7 mouse cellular contexts compared by ENCODE assay signal in genomic region chr17:57248771-57249170, GRCm38 (mm10). TPM values are rescaled to one million over a fixed set of nuclear protein-coding genes. Genes with fewer than 3 reads are reported as not detected.
DNase-seq lines count a peak whose midpoint lies in the region; ATAC-seq lines count a peak whose summit lies in the region.

No protein-coding gene starts in this region.

- WGBS in embryonic facial prominence, embryonic 13.5 days = 6% methylated on average over 13 of the region's 13 CpGs
- 8% methylated on average over 13 of the region's 13 CpGs for WGBS in hindbrain, embryonic 15.5 days
- WGBS in lung, embryonic 16.5 days = 8% methylated on average over 13 of the region's 13 CpGs

- peaks cover 24% of the 10 kb centered on the region for H3K36me3 ChIP-seq in embryonic facial prominence, embryonic 13.5 days
- no peaks in the 10 kb centered on the region for H3K36me3 ChIP-seq in hindbrain, embryonic 15.5 days
- H3K36me3 ChIP-seq in lung, embryonic 16.5 days (ENCODE audit: control insufficient read depth, insufficient read depth, low read length) = peaks cover 3% of the 10 kb centered on the region; the same call in 1 of the 2 replicates

- H3K9me3 ChIP-seq in embryonic facial prominence, embryonic 13.5 days = no peaks in the 10 kb centered on the region
- H3K9me3 ChIP-seq in hindbrain, embryonic 15.5 days = no peaks in the 10 kb centered on the region
- H3K9me3 ChIP-seq in lung, embryonic 16.5 days (ENCODE audit: control insufficient read depth, low read length) = no peaks in the 10 kb centered on the region

- peaks cover 27% of the 10 kb centered on the region for H3K4me1 ChIP-seq in embryonic facial prominence, embryonic 13.5 days
- H3K4me1 ChIP-seq in hindbrain, embryonic 15.5 days (replicated peaks) = peaks cover 40% of the 10 kb centered on the region
- H3K4me1 ChIP-seq in lung, embryonic 16.5 days (replicated peaks; ENCODE audit: control insufficient read depth, insufficient read depth, low read length) = peaks cover 20% of the 10 kb centered on the region

- H3K27ac ChIP-seq in embryonic facial prominence, embryonic 13.5 days = peak overlapping the region; percentile 89
- peak overlapping the region; percentile 85 for H3K27ac ChIP-seq in hindbrain, embryonic 15.5 days (replicated peaks)
- H3K27ac ChIP-seq in lung, embryonic 16.5 days (ENCODE audit: low read length) = peak overlapping the region; percentile 95

- H3K27me3 ChIP-seq in embryonic facial prominence, embryonic 13.5 days = no peaks in the 10 kb centered on the region
- no peaks in the 10 kb centered on the region for H3K27me3 ChIP-seq in hindbrain, embryonic 15.5 days
- H3K27me3 ChIP-seq in lung, embryonic 16.5 days (ENCODE audit: control insufficient read depth, insufficient read depth, low read depth, low read length) = no peaks in the 10 kb centered on the region

- H3K4me3 ChIP-seq in embryonic facial prominence, embryonic 13.5 days = peak overlapping the region; percentile 68
- H3K4me3 ChIP-seq in hindbrain, embryonic 15.5 days = peak overlapping the region; percentile 68
- H3K4me3 ChIP-seq in lung, embryonic 16.5 days (ENCODE audit: low read length) = peak overlapping the region; percentile 76

- peak; percentile 18 for DNase-seq in ovary, postnatal 36 days (ENCODE audit: low spot score)
- no peak for DNase-seq in ovary, postnatal 14 days (ENCODE audit: low spot score)
- peak; percentile 43 for DNase-seq in thymus, postnatal 14 days
- no peak for DNase-seq in urinary bladder, postnatal 10 days (ENCODE audit: low spot score)

- H3K9ac ChIP-seq in embryonic facial prominence, embryonic 13.5 days = peak overlapping the region; percentile 82
- peak overlapping the region; percentile 48 for H3K9ac ChIP-seq in hindbrain, embryonic 15.5 days
- peak overlapping the region; percentile 57 for H3K9ac ChIP-seq in lung, embryonic 16.5 days (ENCODE audit: low read length)

- ATAC-seq in embryonic facial prominence, embryonic 13.5 days (ENCODE audit: insufficient number of reproducible peaks, insufficient read depth, low FRiP score, low TSS enrichment, low read depth) = no peak
- ATAC-seq in hindbrain, embryonic 15.5 days (ENCODE audit: low FRiP score, low read depth) = no peak
- ATAC-seq in lung, embryonic 16.5 days (ENCODE audit: low read depth) = no peak

- H3K4me2 ChIP-seq in embryonic facial prominence, embryonic 13.5 days = peak overlapping the region; percentile 95
- peak overlapping the region; percentile 83 for H3K4me2 ChIP-seq in hindbrain, embryonic 15.5 days
- H3K4me2 ChIP-seq in lung, embryonic 16.5 days (ENCODE audit: low read depth, low read length) = peak overlapping the region; percentile 94

RNA-seq across cellular contexts. Expression of gene Trip10, which starts 0.5 kb away (rescaled TPM):
- polyA plus RNA-seq in embryonic facial prominence, embryonic 13.5 days (2015; fragmentation: Nextera tagmentation; extraction: Ambion mirVana) = 38.1 and 41.5 TPM in 2 replicates
- 10.4 and 11.6 TPM in 2 replicates for polyA plus RNA-seq in hindbrain, embryonic 15.5 days (2015; fragmentation: Nextera tagmentation; extraction: Ambion mirVana)
- 53.1 and 54.1 TPM in 2 replicates for polyA plus RNA-seq in lung, embryonic 16.5 days (2015; fragmentation: Nextera tagmentation; extraction: Ambion mirVana)

RNA-seq across cellular contexts. Expression of gene Gpr108, which starts 0.5 kb away (rescaled TPM):
- 31.6 and 33.1 TPM in 2 replicates for polyA plus RNA-seq in embryonic facial prominence, embryonic 13.5 days (2015; fragmentation: Nextera tagmentation; extraction: Ambion mirVana)
- 22.3 and 24.0 TPM in 2 replicates for polyA plus RNA-seq in hindbrain, embryonic 15.5 days (2015; fragmentation: Nextera tagmentation; extraction: Ambion mirVana)
- 41.0 and 44.2 TPM in 2 replicates for polyA plus RNA-seq in lung, embryonic 16.5 days (2015; fragmentation: Nextera tagmentation; extraction: Ambion mirVana)

RNA-seq across cellular contexts. Expression of gene C3, which starts 20.8 kb away (rescaled TPM):
- polyA plus RNA-seq in embryonic facial prominence, embryonic 13.5 days (2015; fragmentation: Nextera tagmentation; extraction: Ambion mirVana) = 0.13 and 4.8 TPM in 2 replicates
- polyA plus RNA-seq in hindbrain, embryonic 15.5 days (2015; fragmentation: Nextera tagmentation; extraction: Ambion mirVana) = 1.2 and 1.9 TPM in 2 replicates
- 3.2 and 8.4 TPM in 2 replicates for polyA plus RNA-seq in lung, embryonic 16.5 days (2015; fragmentation: Nextera tagmentation; extraction: Ambion mirVana)

RNA-seq across cellular contexts. Expression of gene Vav1, which starts 30.1 kb away (rescaled TPM):
- 2.6 and 2.9 TPM in 2 replicates for polyA plus RNA-seq in embryonic facial prominence, embryonic 13.5 days (2015; fragmentation: Nextera tagmentation; extraction: Ambion mirVana)
- 1.7 and 1.8 TPM in 2 replicates for polyA plus RNA-seq in hindbrain, embryonic 15.5 days (2015; fragmentation: Nextera tagmentation; extraction: Ambion mirVana)
- polyA plus RNA-seq in lung, embryonic 16.5 days (2015; fragmentation: Nextera tagmentation; extraction: Ambion mirVana) = 3.9 and 6.4 TPM in 2 replicates

RNA-seq across cellular contexts. Expression of gene Tnfsf14, which starts 54.8 kb away (rescaled TPM):
- 0.18 TPM in 1 of 2 replicates, not detected in the other for polyA plus RNA-seq in embryonic facial prominence, embryonic 13.5 days (2015; fragmentation: Nextera tagmentation; extraction: Ambion mirVana)
- 0.08 TPM in 1 of 2 replicates, not detected in the other for polyA plus RNA-seq in hindbrain, embryonic 15.5 days (2015; fragmentation: Nextera tagmentation; extraction: Ambion mirVana)
- polyA plus RNA-seq in lung, embryonic 16.5 days (2015; fragmentation: Nextera tagmentation; extraction: Ambion mirVana) = 0.26 and 0.29 TPM in 2 replicates

Comparison
In these comparisons a context has a peak if more than half of its experiments do, and no peak if none do; other contexts are left out.
1. DNase-seq: peak in ovary, postnatal 36 days (single experiment) and thymus, postnatal 14 days (single experiment); none in ovary, postnatal 14 days (single experiment) and urinary bladder, postnatal 10 days (single experiment).
2. Peak in every context shown above with its lines, with median percentiles within 50 percentile points of each other: H3K27ac ChIP-seq, H3K4me2 ChIP-seq, H3K4me3 ChIP-seq and H3K9ac ChIP-seq.